Mouse (Mus musculus): ENCODE results near the gene S1pr4.

DNA sequence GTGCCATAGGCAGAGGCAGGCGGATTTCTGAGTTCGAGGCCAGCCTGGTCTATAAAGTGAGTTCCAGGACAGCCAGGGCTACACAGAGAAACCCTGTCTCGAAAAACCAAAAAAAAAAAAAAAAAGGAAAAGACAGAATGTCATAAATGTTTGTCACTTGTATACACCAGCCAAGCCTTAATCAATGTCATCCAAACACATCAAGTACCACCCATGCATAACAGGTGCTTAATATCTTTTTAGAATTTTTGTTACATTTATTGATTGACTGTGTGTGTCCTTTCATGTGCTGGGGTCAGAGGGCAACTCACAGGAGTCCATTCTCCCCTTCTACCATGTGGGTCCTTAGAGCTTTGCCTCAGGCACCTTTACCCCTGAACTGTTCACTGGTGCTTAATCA lies at the start of gene S1pr4:
- no peak for TF ChIP-seq CTCF (IDR thresholded peaks at IDR 0.05; ENCODE audit: low read depth)
- TF ChIP-seq EP300 (IDR thresholded peaks at IDR 0.05; ENCODE audit: low read depth) = no peak
